Mouse (Mus musculus) layer of hippocampus, adult 18-20 months (tissue): ENCODE results near the gene Myh7. TPM values are rescaled to one million over a fixed set of nuclear protein-coding genes. Genes with fewer than 3 reads are reported as not detected.
"Not testable (repeated sequence)": the region's sequence is repeated elsewhere in the genome, so short reads cannot be mapped to it uniquely, and the experiment has no call there.

Experiments
- DNase-seq, 2 experiments: peaks; one replicate each; pipeline ENCODE4 v3.0.0; 2022; ENCODE audit warnings: low spot score in 2 of 2
- long read RNA-seq: library from polyadenylated mRNA; stranded (forward); transcript quantifications from one replicate; pipeline ENCODE4 v2.0.0, GENCODE M21; 2021
- total RNA-seq, 2 experiments: library from RNA; stranded (reverse); gene quantifications; 2 replicates each; pipeline ENCODE4 v1.2.3; 2021

Myh7 gene
- total RNA-seq: 10 to 100 TPM; 10.1 to 14.4 TPM
- long read RNA-seq, partial matches to known transcripts: 25 of 26 reads
- long read RNA-seq, other reads (novel, unspliced or antisense): 1 of 26 reads

DNA sequence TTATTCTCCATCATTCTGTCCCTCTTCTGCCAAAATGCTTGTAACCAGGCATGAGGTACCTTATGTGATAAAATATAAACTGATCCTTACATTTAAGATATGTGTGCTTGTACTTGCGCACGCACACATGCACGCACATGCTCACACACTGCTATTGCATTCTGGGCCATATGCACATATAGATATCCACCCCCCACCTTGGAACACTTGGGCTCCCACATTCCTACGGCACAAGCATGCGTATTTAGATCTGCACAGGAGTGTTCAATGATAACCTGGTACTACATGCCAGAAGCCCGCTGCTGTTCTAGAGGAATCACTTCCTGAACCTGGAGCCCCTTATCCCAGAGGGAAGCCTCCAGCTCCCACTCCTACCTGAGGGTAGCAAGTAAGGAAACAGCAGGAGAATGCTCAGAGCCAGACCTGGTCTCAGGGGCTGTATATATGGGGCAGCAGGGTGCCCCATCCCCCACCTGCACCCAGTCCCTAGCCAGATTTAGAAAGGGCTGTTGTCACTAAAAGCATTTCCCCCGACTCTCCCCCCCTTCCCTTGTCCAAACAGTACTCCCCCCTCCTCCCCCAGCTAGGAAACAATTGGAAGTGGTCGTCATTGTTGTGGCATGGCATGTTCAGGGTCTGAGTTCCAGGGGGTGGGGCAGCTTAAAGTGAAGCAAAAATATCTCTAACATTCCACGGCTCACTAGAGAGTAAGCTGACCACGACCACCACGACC, at the start of gene Myh7:
Gene Myh7, minus strand, starts transcription at position 491 of the 733 bp plus-strand sequence.
- no peak for DNase-seq

DNA sequence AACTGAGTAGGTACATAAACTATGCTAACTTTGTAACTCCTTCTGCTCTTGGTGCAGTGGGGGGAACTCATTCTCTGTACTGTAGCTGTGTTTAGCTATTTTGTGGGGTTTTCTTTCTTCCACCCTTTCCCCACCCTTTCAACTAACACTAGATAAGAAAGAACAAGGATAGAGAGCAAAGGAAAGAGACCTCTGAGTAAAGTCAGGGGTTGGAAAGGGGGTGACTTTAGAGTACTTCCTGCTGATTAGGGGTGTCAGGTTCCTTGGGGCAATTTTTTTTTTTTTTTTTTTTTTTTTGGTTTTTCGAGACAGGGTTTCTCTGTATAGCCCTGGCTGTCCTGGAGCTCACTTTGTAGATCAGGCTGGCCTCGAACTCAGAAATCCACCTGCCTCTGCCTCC, 49.3 kb upstream of the Myh7 start:
- DNase-seq: not testable (repeated sequence)

DNA sequence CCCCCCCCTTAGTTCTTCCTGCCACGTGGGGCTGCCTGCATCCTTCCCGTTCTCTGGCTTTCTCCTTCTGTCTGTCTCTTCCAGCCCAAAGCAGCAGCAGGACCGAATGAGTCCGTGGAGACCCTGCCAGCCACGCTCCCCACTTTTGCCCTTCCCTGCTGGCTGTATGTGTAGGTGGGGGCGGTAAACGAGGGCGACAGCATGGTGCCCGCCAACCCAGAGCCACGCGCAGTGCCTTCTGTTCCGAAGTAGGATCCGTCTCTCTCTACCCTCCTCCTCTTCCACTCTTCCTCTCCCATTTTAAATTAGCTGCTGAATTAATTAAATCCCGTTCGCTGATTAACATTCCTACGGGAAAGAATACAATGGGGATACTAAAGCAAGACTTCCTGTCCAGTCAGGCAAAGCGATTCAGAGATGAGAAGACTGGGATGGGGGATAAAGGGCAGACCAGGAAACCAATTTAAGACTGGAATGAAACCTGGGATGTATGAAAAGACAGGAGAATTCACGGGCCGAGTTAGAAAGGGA, 38.3 kb upstream of the Myh7 start:
- peak in 1 of 2 experiments; percentile 68 for DNase-seq

DNA sequence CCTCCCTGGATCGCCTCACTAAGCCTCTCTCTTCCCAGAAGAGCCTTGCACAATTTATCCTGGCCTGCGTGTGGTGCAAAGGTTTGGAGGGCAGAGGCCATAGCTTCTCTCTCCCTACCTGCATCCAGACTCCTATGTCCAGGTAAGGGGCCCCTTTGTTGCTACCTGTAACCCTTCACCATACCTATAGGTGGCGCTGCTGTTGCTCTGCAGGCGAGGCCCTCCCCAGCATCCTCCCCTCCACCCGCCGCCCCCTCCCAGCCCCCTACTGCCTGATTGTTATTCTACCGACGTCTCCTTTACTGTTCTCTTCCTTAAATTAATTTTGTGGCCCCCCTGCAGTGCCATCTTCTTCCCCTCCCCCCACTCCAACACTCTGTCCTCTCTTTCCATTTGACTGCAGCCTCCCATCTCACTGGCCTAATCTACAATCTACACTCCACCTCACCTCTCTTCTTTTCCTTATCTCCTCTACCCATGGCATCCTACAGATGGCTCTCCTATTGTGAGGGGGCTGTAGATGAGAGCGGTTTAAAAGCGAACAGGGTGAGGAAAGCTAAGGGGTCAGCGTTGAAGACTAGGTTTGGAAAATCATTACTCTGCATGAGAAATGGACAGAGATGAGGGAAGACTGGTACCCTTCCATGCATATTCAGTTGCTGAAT, 34.7 kb upstream of the Myh7 start:
- DNase-seq: no peak

DNA sequence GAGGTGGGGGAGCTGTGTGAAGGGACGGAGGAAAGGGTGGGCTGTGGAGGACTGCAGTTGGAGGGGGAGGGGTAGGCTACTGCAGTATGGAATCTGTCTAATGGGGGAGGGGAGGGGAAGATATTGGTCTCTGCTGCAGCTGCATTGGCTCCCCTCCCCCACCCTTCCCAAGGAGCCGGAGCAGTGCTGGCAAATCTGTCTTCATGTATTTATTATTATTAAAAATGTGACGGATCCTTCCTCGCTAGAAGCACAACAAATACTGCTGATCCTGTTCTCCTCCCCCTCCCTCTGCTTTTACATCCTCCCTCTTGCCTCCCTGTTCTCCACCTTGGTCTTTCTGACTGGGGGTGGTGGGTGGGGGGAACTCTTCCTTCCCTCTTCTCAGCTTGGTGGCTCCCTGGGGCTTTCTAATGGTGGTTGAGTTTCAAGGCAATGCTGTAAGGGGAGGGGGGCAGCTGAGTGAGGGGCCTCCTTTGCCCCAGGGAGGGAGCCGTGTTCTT, 34.0 kb upstream of the Myh7 start:
- no peak for DNase-seq

DNA sequence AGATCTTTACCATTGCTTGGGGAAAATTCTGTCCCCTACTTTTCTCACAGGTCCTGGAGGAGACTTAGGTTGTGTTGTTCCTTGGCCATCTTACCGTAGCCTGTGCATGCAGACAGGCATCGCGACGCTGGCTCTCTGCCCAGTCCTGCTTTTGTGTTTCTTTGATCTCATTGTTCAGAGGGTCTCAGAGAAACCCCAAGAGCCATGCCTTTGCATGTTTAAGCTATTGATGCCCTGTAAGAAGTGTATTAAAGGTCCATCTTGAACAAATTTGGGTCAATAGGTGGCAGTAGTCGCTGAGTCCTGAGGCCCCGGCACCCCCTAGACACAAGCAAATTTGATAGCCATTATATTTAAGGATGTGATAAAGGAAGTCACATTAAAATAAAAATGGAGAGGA, 33.2 kb upstream of the Myh7 start:
- peak in 1 of 2 experiments; percentile 32 for DNase-seq

DNA sequence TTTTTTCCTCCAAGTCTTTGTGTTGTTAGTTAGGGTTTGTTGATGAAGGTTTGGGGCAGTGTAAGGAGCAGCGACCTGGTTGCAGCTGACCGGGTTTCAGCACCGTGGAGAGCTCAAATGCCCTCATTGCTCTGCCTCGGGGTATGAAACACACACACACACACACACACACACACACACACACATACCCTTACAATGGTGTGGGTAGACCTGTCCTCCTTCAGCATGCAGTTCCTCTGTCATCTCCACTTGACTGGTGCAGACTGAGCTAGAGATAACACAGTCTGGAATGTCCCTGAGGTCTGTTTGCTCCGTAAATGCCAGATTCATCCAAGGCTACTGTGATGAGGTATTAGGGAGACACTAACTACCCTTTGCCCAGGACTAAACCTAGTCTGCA, 32.8 kb upstream of the Myh7 start:
- no peak for DNase-seq

DNA sequence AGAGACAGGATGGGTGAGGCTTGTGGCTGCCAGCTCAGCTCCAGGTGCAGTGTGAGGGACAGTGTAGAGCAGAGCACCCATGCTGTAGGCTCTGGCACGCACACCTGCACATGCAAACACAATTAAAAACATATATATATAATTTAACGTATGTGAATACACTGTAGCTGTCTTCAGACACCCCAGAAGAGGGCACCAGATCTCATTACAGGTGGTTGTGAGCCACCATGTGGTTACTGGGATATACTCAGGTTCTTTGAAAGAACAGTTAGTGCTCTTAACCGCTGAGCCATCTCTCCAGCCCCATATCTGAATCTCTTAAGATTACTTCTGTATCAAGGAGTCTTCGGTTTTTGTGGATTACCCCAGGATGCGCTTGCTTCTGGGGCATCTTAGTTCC, 31.1 kb upstream of the Myh7 start:
- peak in 1 of 2 experiments; percentile 25 for DNase-seq

DNA sequence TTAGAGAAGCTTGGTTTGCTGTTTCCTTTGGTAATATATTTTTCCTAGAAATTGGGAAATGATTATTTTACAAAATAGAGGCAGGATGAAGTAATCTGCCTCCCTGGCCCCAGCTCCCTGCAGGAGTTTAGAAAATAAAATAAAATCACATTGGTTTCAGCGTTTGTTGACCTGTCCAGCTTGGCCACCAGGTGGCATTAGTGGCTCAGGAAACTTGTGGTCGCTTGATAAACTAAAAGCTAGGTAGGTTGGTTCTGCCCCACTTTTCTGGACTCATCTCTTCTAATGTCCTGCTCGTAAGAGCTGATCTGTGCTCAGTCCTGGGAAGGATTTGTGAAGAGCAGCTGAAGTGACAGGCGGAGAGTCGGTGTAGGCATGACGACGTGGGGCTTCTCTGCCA, 29.8 kb upstream of the Myh7 start:
- DNase-seq: peak; percentile 39 to 75

DNA sequence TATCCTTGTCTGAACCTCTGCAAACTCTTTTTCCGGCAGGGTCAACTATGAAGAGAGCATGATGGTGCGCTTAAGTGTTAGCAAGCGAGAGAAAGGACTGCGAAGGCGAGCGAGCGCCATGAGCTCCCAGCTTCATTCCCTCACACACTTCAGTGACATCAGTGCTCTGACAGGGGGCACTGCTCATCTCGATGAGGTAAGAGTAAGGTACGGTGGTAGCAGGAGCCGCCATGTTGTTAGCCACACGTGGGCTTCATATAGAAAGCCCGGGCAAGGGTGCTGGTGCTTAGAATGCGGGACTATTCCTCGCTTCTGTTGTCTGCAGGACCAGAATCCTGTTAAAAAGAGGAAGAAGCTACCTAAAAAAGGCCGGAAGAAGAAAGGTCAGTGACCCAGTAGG, 28.6 kb upstream of the Myh7 start:
- DNase-seq: no peak

DNA sequence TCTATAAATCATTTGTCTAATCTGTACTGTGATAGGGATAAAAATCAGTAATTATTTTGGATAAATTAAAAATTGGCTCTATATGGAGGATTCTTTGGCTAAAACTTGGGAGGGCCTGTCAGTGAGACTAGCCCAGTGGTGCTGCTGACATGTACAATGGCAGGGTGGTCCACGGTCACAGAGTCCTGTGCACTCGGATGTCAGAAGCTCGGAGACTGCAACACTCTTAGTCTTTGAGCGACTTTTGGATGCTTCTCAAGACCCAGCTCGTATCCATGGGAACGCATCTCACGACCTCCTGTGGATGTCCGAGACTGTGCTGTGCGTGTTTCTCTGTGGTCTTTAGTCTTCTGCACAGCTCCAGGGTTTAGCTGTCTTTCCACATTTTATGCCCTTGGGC, 26.0 kb upstream of the Myh7 start:
- DNase-seq: no peak

DNA sequence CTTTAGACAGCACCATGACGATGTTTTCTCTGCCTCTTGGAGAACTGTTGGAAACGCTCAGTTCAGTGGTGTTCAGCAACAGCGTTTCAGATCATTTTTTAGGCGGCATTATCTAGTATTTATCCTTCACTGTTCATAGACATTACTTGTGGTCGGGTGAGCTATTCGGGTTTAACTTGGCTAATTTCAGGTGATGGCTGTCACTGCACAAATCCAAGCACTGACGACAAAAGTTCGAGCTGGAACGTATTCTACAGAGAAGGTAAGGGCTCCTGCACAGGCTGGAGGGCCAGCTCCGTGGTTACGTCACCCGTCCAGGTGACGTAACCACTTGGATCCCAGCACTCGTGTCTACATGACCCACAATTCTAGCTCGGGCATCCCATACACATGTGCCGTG, 22.4 kb upstream of the Myh7 start:
- DNase-seq: no peak

DNA sequence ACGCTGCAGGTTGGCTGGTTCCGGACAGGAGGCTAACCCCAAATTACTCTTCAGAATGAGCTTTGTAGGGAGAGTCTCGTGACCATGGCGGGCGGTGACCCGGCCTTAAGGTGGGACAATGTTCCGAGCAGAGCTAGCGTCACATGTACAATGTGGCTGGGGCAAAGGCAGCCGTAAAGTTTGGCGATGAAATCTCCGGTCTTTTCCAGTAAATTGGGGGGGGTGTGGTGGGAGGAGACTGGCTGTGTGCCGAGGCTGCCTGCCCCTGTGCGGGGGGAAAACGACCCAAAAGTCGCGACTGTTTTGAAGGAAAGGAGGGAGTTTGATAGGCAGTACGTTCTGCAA, 21.3 kb upstream of the Myh7 start:
- no peak for DNase-seq

DNA sequence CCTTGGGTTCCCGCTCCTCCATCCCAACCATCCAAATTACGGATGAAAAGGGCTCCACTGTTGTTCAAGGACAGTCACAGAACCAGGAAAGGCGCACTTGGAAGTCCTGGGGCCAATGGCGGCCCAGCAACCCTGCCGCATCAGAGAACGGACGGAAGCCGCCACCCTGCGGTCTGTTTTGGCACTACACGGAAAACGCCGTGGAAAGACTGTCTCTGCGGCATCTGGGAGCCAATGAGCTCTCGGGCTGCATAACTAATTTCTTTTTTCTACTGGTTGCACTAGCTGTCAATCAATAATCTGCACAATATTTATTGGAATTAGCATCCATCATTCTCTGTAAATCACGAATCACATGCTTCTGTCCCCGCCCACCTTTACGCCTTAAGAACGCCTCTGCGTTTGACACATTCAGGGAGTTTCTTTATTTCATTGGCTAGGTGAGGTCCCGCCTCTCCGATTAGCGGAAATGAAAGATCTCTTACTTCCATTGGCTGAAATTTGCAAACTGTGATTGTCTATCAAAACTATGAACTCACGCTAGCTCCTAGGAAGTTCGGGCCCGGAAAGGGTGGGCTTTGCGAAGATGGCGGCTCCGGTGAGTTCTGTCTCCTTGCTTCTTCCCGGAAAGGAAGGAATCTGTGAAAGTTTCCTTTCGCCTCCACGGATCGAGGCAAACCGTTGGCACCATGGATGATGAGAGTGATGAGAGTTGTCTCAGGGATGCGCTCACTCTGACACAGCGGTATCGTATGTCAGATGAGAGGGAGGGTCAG, 20.8 kb upstream of the Myh7 start, which contains the start of gene Ngdn:
Gene Ngdn, plus strand, starts transcription at position 464 of the 776 bp plus-strand sequence.
- DNase-seq: peak; percentile 97 to 100

DNA sequence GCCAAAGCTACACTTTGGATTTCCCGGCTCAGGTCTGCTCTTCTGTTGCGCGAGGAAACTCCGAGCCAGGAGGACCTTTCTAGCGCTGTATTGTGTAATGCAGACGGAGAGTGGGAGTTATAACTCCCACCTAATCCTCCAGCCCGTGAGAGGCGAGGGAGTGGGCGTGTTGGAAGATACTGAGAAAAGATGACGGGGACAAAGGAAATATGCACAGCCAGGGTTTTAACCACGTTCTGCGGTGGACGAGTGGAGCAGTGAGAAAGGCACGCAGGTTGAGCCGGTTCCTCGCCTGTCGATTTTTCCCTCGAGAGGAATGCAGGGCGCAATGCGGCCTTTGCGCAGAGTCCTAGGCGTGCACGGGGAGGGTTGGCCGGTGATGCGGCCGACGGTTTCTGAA, 20.2 kb upstream of the Myh7 start:
- peak; percentile 68 to 86 for DNase-seq

DNA sequence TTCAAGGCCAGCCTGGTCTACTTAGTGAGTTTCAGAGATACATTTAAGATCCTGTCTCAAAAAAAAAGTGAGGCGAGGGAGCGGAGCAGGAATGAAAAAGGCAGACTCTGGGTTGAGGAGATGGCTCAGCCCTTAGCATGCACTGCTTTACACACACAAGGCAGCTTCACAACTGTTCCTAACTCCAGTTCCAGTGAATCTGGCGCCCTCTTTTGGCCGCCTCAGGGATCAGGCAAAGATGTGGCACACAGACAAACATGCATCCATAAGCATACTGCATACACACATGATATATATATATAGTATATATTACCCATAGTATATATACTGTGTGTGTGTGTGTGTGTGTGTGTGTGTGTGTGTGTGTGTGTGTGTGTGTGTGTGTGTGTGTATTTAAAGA, 16.7 kb upstream of the Myh7 start:
- DNase-seq: no peak

DNA sequence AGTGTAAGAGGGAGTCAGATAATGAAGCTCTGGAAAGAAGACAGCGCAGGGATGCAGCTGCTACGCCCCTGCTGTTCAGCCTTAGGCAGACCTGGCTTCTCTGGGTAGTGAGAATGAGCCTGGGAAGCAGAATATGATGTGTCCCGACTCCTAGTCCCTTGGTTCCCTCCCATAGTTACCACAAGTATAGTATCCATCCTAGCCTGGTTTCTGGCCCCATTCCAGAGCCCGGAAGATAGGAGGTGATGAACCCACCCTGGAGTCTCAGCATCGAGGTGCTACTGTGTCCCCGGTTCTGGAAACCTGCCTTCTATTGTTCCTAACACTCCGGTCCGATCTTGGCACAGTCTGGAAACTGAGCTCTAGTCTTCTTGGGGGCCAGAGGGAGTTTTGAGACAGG, 14.0 kb upstream of the Myh7 start:
- DNase-seq: no peak

DNA sequence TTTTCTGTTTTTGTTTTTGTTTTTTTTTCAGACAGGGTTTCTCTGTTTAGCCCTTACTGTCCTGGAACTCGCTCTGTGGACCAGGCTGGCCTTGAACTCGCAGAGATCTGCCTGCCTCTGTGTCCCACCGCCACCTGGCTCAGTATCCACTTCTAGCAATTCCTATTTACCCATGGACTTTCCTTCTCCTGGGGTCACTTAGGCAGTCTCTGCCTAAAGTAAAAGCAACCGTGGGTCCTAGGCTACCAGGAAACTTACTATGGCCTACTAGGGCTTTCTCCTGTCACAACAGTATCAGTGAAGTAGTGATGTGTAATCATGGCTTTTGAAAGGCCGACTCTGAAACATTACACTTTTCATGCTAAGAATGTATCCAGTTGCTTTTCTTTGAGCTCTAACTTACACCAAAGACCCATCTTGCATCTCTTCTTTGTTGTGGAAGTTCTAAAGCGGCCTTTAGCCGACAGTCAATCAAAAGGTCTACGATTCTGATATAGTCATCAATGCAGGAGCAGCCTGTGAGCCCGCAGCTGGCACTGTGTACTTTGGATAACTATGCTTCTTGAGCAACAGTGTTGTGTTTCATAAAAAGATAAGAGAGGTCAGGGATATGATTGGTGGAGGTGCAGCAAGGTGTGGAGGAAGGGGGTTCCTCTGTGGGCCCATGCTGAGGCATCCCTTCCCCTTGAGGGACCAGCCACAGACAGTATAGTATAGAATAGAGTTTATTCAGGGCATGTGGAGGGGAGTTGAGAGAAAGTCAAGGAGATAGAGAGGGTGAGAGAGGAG, 12.9 kb upstream of the Myh7 start:
- no peak for DNase-seq

DNA sequence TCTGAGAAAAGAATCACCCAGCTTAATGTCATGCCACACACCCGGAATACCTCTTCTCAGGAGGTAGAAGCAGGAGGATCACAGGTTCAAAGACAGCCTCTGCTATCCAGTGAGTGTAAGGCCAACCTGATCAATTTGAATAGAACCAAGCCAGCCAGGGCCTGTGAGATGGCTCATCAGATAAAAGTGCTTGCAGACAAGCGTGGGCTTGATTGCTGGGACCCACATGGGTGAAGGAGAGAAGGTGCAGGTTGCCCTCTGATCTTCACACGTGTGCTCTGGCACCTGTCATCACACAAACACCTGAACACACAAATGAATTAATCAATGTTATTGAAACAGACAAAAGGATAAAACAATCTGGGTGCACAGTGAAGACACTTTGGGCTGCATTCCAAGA, 12.1 kb upstream of the Myh7 start:
- no peak for DNase-seq

DNA sequence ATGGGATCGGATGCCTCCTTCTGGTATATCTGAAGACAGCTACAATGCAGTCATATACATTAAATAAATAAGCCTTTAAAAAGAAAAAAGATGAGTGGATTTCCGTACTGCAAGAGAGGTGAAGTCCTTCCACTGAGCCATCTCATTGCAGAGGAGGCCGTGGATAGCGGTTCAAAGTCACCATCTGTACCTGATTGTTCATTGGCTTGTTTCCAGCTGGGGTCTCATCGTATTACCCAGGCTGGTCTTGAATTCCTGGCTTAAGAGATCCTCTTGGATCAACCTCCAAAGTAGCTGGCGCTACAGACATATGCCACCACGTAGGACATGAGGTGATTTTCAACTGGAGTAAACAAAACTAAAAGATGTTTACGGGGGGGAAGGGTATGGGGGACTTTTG, 11.5 kb upstream of the Myh7 start:
- DNase-seq: no peak

DNA sequence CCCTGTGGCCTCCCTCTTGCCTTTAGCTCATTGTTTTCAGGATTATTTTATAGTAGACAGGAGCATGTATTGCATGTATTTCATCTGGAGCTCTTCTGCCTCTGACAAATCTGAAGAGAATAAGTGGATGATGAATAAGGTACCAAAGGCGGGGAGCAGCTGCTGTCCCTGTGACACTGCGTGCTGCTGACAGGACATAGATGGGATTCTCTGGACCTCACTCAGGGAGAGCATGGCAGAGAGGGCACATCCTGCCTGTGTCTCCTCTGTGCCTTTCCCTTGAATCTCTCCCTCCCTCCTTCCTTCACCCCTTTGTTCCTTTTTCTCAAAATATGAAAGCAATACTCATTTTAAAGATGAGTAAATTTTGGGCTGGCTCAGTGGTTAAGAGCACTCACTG, 11.1 kb upstream of the Myh7 start:
- no peak for DNase-seq
